22 mouse cellular contexts compared by ENCODE assay signal in the genomic region with DNA sequence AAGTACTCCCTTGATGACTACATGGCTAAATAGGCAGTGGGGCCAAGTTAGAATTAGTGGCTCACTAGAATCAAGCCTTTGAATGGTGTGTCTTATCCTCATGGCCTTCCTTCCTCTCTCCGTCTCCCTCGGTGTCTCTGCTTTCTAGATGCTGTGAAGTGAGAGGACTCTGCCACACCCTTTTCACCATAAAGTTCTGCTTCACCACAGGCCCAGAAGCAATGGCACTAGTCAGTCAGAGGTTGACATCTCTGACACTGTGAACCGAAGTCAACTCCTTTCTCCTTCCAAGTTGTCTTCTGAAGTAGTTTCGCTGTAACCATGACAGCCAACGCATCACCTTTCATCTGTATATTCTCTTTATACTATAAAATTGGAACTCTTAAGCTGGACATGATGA. TPM values are rescaled to one million over a fixed set of nuclear protein-coding genes. Genes with fewer than 3 reads are reported as not detected.
"Had no signal": no experiment of that assay in that cellular context is flagged by ENCODE, and none has a peak within 500 bp of the region (broad histone marks: within the 10 kb centered on the region; RNA-seq: fewer than 3 reads in every experiment).

No protein-coding gene starts in this region.

- H3K4me1 ChIP-seq: midbrain, embryonic 13.5 days; midbrain, embryonic 15.5 days; neural tube, embryonic 13.5 days; neural tube, embryonic 15.5 days had no signal

- H3K27ac ChIP-seq: lung, embryonic 15.5 days; macrophage; midbrain, embryonic 13.5 days; midbrain, embryonic 15.5 days; neural tube, embryonic 13.5 days; neural tube, embryonic 15.5 days had no signal

- H3K9ac ChIP-seq: lung, embryonic 15.5 days; midbrain, embryonic 13.5 days; midbrain, embryonic 15.5 days; neural tube, embryonic 13.5 days; neural tube, embryonic 15.5 days had no signal

- H3K27me3 ChIP-seq: lung, embryonic 15.5 days; megakaryocyte, embryonic 14.5 days; midbrain, embryonic 13.5 days; midbrain, embryonic 15.5 days; neural tube, embryonic 13.5 days; neural tube, embryonic 15.5 days had no signal

- H3K9me3 ChIP-seq: lung, embryonic 15.5 days; midbrain, embryonic 13.5 days; midbrain, embryonic 15.5 days; neural tube, embryonic 13.5 days; neural tube, embryonic 15.5 days had no signal

- H3K4me3 ChIP-seq: lung, embryonic 15.5 days; megakaryocyte, embryonic 14.5 days; midbrain, embryonic 13.5 days; midbrain, embryonic 15.5 days; neural tube, embryonic 13.5 days; neural tube, embryonic 15.5 days had no signal

- H3K36me3 ChIP-seq: lung, embryonic 15.5 days; midbrain, embryonic 13.5 days; midbrain, embryonic 15.5 days; neural tube, embryonic 13.5 days; neural tube, embryonic 15.5 days had no signal

- H3K4me2 ChIP-seq: lung, embryonic 15.5 days; midbrain, embryonic 11.5 days; midbrain, embryonic 13.5 days; midbrain, embryonic 15.5 days; neural tube, embryonic 13.5 days; neural tube, embryonic 15.5 days had no signal

- DNase-seq: lung, adult 2 months; lung, postnatal 14 days; lung, postnatal 36 days; retina, postnatal 1 day; right cerebral cortex, adult 18-20 months; right cerebral cortex, postnatal 25 days; right cerebral cortex, postnatal 4 days; spleen, adult 18-20 months; thymus, adult 18-20 months had no signal

- ATAC-seq: lung, postnatal 0 days; midbrain, embryonic 13.5 days; midbrain, embryonic 15.5 days had no signal

RNA-seq across cellular contexts. Expression of gene Cd27, which starts 2.7 kb away (rescaled TPM):
- polyA plus RNA-seq: macrophage had no signal

RNA-seq across cellular contexts. Expression of gene Tuba3a, which starts 46.3 kb away (rescaled TPM):
- polyA plus RNA-seq: liver, embryonic 16.5 days; lung, postnatal 0 days; macrophage; midbrain, embryonic 15.5 days; midbrain, postnatal 0 days; neural tube, embryonic 13.5 days; neural tube, embryonic 15.5 days; small intestine, adult 2 months; stomach, embryonic 14.5 days had no signal
